Mouse (Mus musculus): ENCODE results near the gene Ube2v1.

DNA sequence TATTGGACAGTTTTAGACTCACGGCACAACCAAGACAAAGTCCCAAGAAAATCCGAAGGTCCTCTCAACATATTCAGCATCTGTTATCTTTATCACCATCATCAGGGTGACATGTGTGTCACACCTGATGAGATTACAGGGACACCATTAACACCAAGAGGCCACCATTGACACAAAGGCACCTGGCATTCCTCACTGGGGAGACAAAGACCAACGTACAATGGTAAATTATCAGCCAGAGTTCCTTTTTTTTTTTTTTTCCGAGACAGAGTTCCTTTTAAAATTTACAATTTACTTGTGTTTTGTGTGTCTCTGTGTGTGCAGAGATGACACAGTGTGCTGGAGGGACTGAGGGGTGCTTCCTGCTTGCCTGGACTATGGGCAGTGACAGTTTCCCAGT lies 37.5 kb upstream of the Ube2v1 start:
- TF ChIP-seq EP300 (IDR thresholded peaks at IDR 0.05; ENCODE audit: low read depth) (no peak), CTCF (IDR thresholded peaks at IDR 0.05; ENCODE audit: low read depth) (no peak)
